Mouse (Mus musculus): ENCODE data around the gene Izumo1.

- TF ChIP-seq POLR2A (IDR thresholded peaks at IDR 0.05; ENCODE audit: insufficient read depth, low read depth, low read length): no peak
- TF ChIP-seq CTCF (IDR thresholded peaks at IDR 0.05; ENCODE audit: insufficient read depth, low read depth, low read length): no peak
These were observed 10.9 kb downstream of the Izumo1 start for GRCm38 (mm10) chr7:45632499-45632898.

Measured in olfactory bulb, adult 2 months (tissue).